Mouse (Mus musculus) heart, adult 2 months (tissue): ENCODE measurements at regions not wholly inside any gene's neighbourhood (a gene's known extent, or its start where the extent isn't known, plus 50 kb on each side); places are given as distances from the start of the nearest gene placed in this dataset.

Experiments used
- DNase-seq, 2 experiments: peaks; one replicate each; pipeline ENCODE4 v3.0.0; 2021
- H3K27ac ChIP-seq: fragments of 200-600 bp; 2 replicates; pipeline ENCODE4 v1.8.1; 2022
- H3K27me3 ChIP-seq: fragments of 200-500 bp; 2 replicates; pipeline ENCODE4 v1.6.1; 2012; ENCODE audit warnings: mild to moderate bottlenecking, low read length, inconsistent platforms, mixed read lengths; ENCODE audit not compliant: control insufficient read depth, insufficient read depth
- H3K36me3 ChIP-seq: fragments of 200-500 bp; 2 replicates; pipeline ENCODE4 v1.6.1; 2012; ENCODE audit warnings: low read length, inconsistent platforms; ENCODE audit not compliant: control insufficient read depth, insufficient read depth
- H3K4me1 ChIP-seq: fragments of 200-500 bp; 2 replicates; pipeline ENCODE4 v1.6.1; 2011; ENCODE audit warnings: low read length; ENCODE audit not compliant: control insufficient read depth, insufficient read depth
- H3K4me3 ChIP-seq: fragments of 200-600 bp; 2 replicates; pipeline ENCODE4 v1.8.1; 2022
- H3K79me2 ChIP-seq: fragments of 200-500 bp; replicated peaks from 2 replicates; pipeline ENCODE4 v1.6.1; 2012; ENCODE audit warnings: mild to moderate bottlenecking, inconsistent platforms, low read length, moderate library complexity, mixed read lengths; ENCODE audit not compliant: control insufficient read depth, insufficient read depth
- H3K9ac ChIP-seq: fragments of 200-500 bp; 2 replicates; pipeline ENCODE4 v1.6.1; 2012; ENCODE audit warnings: low read depth, mild to moderate bottlenecking, control low read depth, inconsistent platforms, low read length, mixed read lengths
- CTCF ChIP-seq: fragments of 200-600 bp; IDR thresholded peaks from 2 replicates; pipeline ENCODE4 v1.8.1; 2022; ENCODE audit warnings: antibody characterized with exemption, mild to moderate bottlenecking, moderate library complexity
- EP300 ChIP-seq: fragments of 200-500 bp; IDR thresholded peaks from 2 replicates; pipeline ENCODE4 v1.6.1; 2011; ENCODE audit warnings: low read depth, low read length, control low read depth; ENCODE audit not compliant: insufficient read depth
- POLR2A ChIP-seq: fragments of 200-500 bp; IDR thresholded peaks from 2 replicates; pipeline ENCODE4 v1.6.1; 2011; ENCODE audit warnings: mild to moderate bottlenecking, low read depth, low read length, control low read depth; ENCODE audit not compliant: insufficient read depth
- WGBS: fragments of 180-500 bp; shearing (Covaris S2); methylation state at CpG from one replicate; pipeline ENCODE4 v1.1.7; 2018; 5-methylcytosine and 5-hydroxymethylcytosine counted together
- intact Hi-C: fragments of 180-260 bp; cut with DNase I; formaldehyde crosslinking; loops from one replicate; pipeline ENCODE4 v1.15.1; 2025

DNA sequence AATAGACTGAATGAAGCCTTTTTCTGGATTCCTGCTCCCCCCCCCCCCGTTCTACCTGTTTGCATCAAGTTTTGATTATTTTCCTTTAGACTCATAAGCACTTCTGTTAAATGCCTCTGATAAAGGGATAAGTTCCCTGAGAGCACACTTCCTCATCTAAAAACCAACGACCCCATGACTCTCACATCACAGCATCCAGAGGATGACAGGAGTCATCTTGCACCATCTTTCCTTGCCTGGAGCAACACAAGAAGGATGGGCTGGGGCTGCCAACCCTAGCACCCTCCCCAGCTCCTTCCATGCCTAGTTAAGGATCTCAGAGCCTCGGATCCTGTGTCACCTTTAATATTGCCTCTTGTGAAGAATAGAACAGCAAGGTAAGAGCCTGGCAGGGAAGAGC is 170.0 kb downstream of the Ktn1 start:
- Histone ChIP-seq H3K4me1 (no peaks in the 10 kb centered on the region), H3K36me3 (no peaks in the 10 kb centered on the region), H3K9ac (no peak overlapping the region), H3K79me2 (no peaks in the 10 kb centered on the region), H3K4me3 (no peak overlapping the region), H3K27me3 (no peaks in the 10 kb centered on the region), H3K27ac (no peak overlapping the region)
- TF ChIP-seq POLR2A, result no peak
- no peak for TF ChIP-seq CTCF
- 58% methylated on average over 3 of the region's 3 CpGs for WGBS
- intact Hi-C loops, result no loop called here
- no peak for DNase-seq

DNA sequence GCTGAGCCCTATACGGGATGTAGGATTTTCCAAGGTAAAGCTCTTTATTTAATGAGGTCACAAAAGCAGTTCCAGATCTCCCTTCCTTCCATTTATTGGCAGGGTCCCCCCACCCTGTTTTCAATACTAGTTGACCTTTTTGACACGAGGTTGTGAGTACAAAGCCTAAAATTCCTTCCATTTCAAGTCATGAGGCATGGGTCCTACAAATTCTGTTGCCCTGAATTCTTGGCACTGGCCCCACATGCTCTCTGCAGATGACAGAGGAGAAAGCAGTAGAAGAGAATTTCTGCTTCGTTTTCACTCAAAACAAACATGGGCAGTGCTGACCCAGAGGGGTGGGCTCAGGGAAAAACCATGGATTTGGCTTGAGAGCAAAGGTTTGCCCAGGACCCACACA is 170.4 kb downstream of the Ktn1 start:
- no peak for TF ChIP-seq POLR2A
- TF ChIP-seq EP300, result no peak
- TF ChIP-seq CTCF, result no peak
- intact Hi-C loops, result no loop called here
- H3K27ac ChIP-seq, result no peak overlapping the region

DNA sequence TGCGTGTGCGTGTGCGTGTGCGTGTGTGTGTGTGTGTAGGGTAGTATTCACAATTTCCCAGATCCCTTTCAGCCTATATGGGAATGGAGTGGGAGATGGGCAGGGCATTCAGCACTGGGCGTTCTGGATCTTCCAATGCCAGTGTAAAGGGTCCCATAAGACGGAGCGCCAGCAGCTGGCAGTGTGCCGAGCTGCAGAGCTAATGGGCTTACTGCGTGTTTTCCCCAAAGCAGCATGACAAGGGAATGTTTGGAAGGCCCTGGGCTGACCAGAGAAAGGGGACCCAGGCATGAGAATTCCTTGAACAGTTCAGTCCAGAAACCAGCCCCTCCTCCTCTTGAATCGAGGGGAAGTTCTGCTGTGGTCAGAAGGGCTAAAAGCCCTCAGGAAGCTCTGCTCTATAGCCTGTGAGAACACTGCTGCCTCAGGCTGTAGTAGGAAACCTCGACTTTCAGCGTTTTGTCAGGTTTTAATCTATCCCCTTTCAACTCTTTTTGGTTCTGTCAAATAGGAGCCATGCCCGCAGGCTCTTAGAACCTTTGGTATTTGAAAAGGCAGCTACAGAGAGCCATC is 172.4 kb downstream of the Ktn1 start:
- H3K79me2 ChIP-seq, result no peaks in the 10 kb centered on the region
- 74% methylated on average over 13 of the region's 13 CpGs for WGBS
- no peak for DNase-seq
- H3K4me3 ChIP-seq, result no peak overlapping the region
- no peaks in the 10 kb centered on the region for H3K4me1 ChIP-seq
- H3K27me3 ChIP-seq, result no peaks in the 10 kb centered on the region
- H3K9ac ChIP-seq, result no peak overlapping the region
- H3K36me3 ChIP-seq, result no peaks in the 10 kb centered on the region
- intact Hi-C loops, result no loop called here
- H3K27ac ChIP-seq, result no peak overlapping the region
- TF ChIP-seq CTCF (no peak), POLR2A (no peak), EP300 (no peak)

More for the DNA sequence above, 170.4 kb downstream of the Ktn1 start:
- WGBS, result 49% methylated on average over 3 of the region's 3 CpGs
- Histone ChIP-seq H3K36me3 (no peaks in the 10 kb centered on the region), H3K4me1 (no peaks in the 10 kb centered on the region), H3K9ac (no peak overlapping the region), H3K79me2 (no peaks in the 10 kb centered on the region), H3K4me3 (no peak overlapping the region), H3K27me3 (no peaks in the 10 kb centered on the region)
- DNase-seq, result no peak

DNA sequence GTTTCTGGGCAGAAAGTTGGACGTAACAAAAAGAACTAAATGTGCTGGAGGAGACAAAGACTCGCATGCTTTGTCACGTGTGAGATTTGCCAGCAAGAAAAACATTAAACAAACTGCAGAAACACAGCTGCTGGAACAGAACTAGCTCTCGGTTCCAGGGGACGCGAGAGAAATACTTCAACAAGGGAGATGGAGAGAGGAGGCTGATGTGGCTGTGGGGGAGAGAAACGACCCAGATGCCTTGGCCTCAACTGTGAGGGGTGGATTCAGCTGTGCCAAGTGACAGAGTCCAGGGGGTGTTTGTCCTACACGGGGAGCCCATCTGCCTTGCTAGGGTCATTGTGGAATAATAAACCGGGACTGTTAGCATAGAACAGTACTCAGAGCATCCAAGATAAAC is 174.9 kb downstream of the Ktn1 start:
- DNase-seq, result no peak
- Histone ChIP-seq H3K9ac (no peak overlapping the region), H3K36me3 (no peaks in the 10 kb centered on the region), H3K4me3 (no peak overlapping the region), H3K27ac (no peak overlapping the region), H3K27me3 (no peaks in the 10 kb centered on the region), H3K4me1 (no peaks in the 10 kb centered on the region), H3K79me2 (no peaks in the 10 kb centered on the region)
- TF ChIP-seq POLR2A, result no peak
- TF ChIP-seq EP300, result no peak
- WGBS, result 50% methylated on average over 9 of the region's 9 CpGs
- intact Hi-C loops, result no loop called here

DNA sequence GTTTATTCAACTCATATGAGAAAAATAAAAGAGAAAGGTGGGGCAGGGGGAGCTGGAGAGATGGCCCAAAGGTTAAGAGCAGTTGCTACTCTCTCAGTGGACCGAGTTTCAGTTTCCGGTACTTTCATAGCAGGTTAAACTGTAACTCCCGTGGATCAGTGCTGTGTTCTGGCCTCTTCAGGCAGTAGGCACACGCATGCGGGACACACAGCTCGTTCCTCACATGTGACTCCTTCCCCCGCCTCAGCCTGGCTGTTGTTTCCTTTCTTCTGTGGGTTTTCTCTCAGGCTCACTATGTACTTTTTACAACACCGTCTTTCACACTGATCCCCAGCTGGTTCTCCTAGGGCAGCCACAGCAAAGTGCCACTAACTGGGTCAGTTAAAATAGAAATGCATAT is 175.4 kb downstream of the Ktn1 start:
- no peak overlapping the region for H3K9ac ChIP-seq
- intact Hi-C loops, result no loop called here
- no peak overlapping the region for H3K4me3 ChIP-seq
- no peak for DNase-seq
- H3K27me3 ChIP-seq, result no peaks in the 10 kb centered on the region
- no peaks in the 10 kb centered on the region for H3K4me1 ChIP-seq
- TF ChIP-seq CTCF (no peak), EP300 (no peak), POLR2A (no peak)
- 78% methylated on average over 8 of the region's 8 CpGs for WGBS
- no peaks in the 10 kb centered on the region for H3K36me3 ChIP-seq
- no peak overlapping the region for H3K27ac ChIP-seq
- H3K79me2 ChIP-seq, result no peaks in the 10 kb centered on the region

DNA sequence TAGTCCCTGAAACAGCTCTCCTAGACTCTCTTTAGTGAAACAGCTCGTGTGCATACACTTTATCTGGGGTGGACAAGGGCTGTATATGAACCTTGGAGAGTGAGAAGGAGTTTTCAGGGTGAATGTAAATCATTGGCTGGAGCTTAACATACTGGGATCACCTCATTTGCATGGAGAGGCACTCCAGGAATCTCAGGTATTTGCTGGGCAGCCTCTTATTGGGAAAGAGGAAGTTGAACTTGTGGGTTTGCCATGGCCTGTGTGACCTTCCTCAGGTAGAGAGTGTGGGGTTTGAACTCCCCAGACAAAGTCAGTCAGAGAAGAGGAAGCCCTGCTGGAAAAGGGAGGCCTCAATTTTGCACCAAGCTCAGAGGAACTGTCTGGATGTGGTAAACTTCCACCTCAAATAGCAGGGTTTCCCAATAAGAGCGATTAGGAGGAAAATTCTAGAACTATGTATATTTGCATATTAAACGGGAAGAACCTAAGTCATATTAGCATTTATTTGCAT is 177.3 kb downstream of the Ktn1 start:
- Histone ChIP-seq H3K79me2 (no peaks in the 10 kb centered on the region), H3K27me3 (no peaks in the 10 kb centered on the region), H3K27ac (no peak overlapping the region), H3K9ac (no peak overlapping the region), H3K4me3 (no peak overlapping the region), H3K36me3 (no peaks in the 10 kb centered on the region), H3K4me1 (no peaks in the 10 kb centered on the region)
- TF ChIP-seq POLR2A, result no peak
- TF ChIP-seq EP300, result no peak
- no peak for TF ChIP-seq CTCF
- no peak for DNase-seq
- WGBS, result 78% methylated on average over 3 of the region's 3 CpGs
- intact Hi-C loops, result no loop called here
